Mouse (Mus musculus) heart, embryonic 12.5 days (tissue): Measurements from ENCODE around the gene Lrrc10. TPM values are rescaled to one million over a fixed set of nuclear protein-coding genes. Genes with fewer than 3 reads are reported as not detected.

ENCODE experiments used
- ATAC-seq: fragments of 200-750 bp; cut with Nextera tagmentation; 2 replicates; pipeline ENCODE4 v1.8.0; 2017; ENCODE audit warnings: moderate TSS enrichment, moderate library complexity; ENCODE audit not compliant: insufficient number of reproducible peaks, low FRiP score
- H3K27ac ChIP-seq: fragments of 300-500 bp; sonication (generic); 2 replicates; pipeline ENCODE4 v1.5.1; 2016; ENCODE audit warnings: mild to moderate bottlenecking, moderate library complexity; ENCODE audit not compliant: poor library complexity, severe bottlenecking
- H3K27me3 ChIP-seq: fragments of 300-500 bp; sonication (generic); replicated peaks from 2 replicates; pipeline ENCODE4 v1.6.1; 2016; ENCODE audit warnings: mild to moderate bottlenecking, moderate library complexity
- H3K36me3 ChIP-seq: fragments of 300-500 bp; sonication (generic); 2 replicates; pipeline ENCODE4 v1.6.1; 2016; ENCODE audit warnings: mild to moderate bottlenecking, moderate library complexity
- H3K4me1 ChIP-seq: fragments of 300-500 bp; sonication (generic); replicated peaks from 2 replicates; pipeline ENCODE4 v1.6.1; 2016; ENCODE audit warnings: mild to moderate bottlenecking
- H3K4me2 ChIP-seq: fragments of 300-500 bp; sonication (generic); 2 replicates; pipeline ENCODE4 v1.6.1; 2016; ENCODE audit warnings: mild to moderate bottlenecking, moderate library complexity
- H3K4me3 ChIP-seq: fragments of 300-500 bp; sonication (generic); 2 replicates; pipeline ENCODE4 v1.5.1; 2016; ENCODE audit warnings: mild to moderate bottlenecking
- H3K9ac ChIP-seq: fragments of 300-500 bp; sonication (generic); 2 replicates; pipeline ENCODE4 v1.6.1; 2016; ENCODE audit warnings: mild to moderate bottlenecking, moderate library complexity
- H3K9me3 ChIP-seq: fragments of 300-500 bp; sonication (generic); replicated peaks from 2 replicates; pipeline ENCODE4 v1.6.1; 2016; ENCODE audit warnings: mild to moderate bottlenecking, moderate library complexity
- WGBS: fragments of 180-500 bp; shearing (Covaris S2); methylation state at CpG from one replicate; pipeline ENCODE4 v1.1.7; 2016; 5-methylcytosine and 5-hydroxymethylcytosine counted together
- polyA plus RNA-seq: library from polyadenylated mRNA; unstranded; fragments of >200 nt; fragmentation: Nextera tagmentation; extraction: Ambion mirVana; gene quantifications from 2 replicates; pipeline ENCODE4 v1.2.1, GENCODE M21; 2016

Lrrc10 gene
- polyA plus RNA-seq = 52.9 and 57.4 TPM in 2 replicates

DNA sequence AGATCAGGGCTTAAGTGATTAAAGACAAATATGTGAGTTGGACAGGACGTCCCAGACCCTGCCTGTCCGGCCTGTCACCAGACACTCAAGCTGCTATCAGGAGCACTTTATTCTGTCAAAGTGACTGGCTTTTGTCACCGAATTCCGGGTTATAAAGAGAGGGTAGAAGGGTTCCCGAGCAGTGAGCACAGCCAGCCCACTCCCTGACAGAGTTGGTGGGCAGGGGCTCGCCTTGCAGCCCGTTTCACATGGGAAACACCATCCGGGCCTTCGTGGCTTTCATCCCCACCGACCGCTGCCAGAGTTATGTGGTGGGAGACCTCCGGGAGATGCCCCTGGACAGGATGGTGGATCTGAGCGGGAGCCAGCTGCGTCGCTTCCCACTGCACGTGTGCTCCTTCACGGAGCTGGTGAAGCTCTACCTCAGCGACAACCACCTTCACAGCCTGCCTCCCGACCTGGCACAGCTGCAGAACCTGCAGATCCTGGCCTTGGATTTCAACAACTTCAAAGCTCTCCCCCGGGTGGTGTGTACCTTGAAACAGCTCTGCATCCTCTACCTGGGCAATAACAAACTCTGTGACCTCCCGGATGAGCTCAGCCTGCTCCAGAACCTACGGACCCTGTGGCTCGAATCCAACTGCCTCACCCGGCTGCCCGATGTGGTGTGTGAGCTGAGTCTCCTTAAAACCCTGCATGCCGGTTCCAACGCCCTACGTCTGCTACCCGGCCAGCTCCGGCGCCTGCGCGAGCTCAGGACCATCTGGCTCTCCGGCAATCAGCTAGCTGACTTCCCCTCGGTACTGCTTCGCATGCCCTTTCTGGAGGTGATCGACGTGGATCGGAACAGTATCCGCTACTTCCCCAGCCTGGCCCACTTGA is at the start of gene Lrrc10:
Gene Lrrc10 (plus strand): TSS at position 167 of the 882 bp plus-strand sequence.
- Histone ChIP-seq H3K27me3 (no peaks in the 10 kb centered on the region), H3K4me3 (peak within 1 kb of the TSS; percentile 63), H3K36me3 (peaks cover 19% of the 10 kb centered on the region), H3K4me2 (peak within 1 kb of the TSS; percentile 62), H3K9me3 (no peaks in the 10 kb centered on the region), H3K4me1 (peaks cover 45% of the 10 kb centered on the region), H3K27ac (peak within 1 kb of the TSS; percentile 92), H3K9ac (peak within 1 kb of the TSS; percentile 86)
- peak; percentile 58 for ATAC-seq
- WGBS = 21% methylated on average over 40 of the region's 40 CpGs

DNA sequence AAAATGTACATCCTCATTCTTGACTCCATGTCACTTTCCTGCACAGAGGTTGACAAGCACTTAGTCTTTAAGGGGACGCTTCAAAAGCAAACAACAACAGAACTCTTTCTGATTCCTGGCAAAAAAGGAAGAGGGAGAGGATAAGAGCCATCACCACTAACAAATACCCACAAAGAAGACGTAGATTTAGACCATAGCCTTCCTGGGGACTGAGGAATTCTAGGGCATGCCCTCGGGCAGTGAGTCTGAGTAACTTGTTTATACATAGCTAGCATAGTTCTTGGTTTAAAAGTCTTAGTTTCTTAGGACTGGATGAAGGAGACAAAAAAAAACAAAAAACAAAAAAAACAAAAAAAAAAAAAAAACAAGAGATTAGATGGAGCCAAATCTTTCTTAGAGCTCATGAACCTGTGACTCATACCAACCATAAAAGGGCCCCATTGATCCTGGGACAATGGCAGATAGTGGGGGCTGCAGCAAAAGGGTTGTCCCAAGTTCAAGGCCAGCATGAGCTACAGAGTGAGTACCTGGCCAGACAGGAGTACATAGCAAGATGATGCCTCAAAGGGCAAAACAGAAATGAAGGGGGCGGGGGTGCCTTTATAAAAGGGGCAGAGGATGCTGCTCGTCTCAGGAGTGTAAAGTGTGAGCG is 49.4 kb upstream of the Lrrc10 start:
- H3K4me2 ChIP-seq = 0 out of 2 replicates have a peak overlapping the region, but pooled peaks have one; percentile 15
- H3K27me3 ChIP-seq = no peaks in the 10 kb centered on the region
- peak overlapping the region; percentile 34 for H3K27ac ChIP-seq
- no peak overlapping the region for H3K9ac ChIP-seq
- ATAC-seq = 0 out of 2 replicates have a peak, but pooled peaks have one; percentile 51
- no peak overlapping the region for H3K4me3 ChIP-seq
- peaks cover 28% of the 10 kb centered on the region for H3K4me1 ChIP-seq
- H3K36me3 ChIP-seq = no peaks in the 10 kb centered on the region
- no peaks in the 10 kb centered on the region for H3K9me3 ChIP-seq
- 66% methylated on average over 6 of the region's 6 CpGs for WGBS

GRCm38 (mm10) chr10:116996236-116996600 is 48.9 kb upstream of the Lrrc10 start:
- Histone ChIP-seq H3K36me3 (no peaks in the 10 kb centered on the region), H3K9ac (no peak overlapping the region), H3K4me2 (0 out of 2 replicates have a peak overlapping the region, but pooled peaks have one; percentile 15), H3K9me3 (no peaks in the 10 kb centered on the region), H3K27me3 (no peaks in the 10 kb centered on the region), H3K4me3 (no peak overlapping the region), H3K4me1 (peaks cover 33% of the 10 kb centered on the region), H3K27ac (peak overlapping the region; percentile 34)
- ATAC-seq = peak; percentile 76
- WGBS = 36% methylated on average over 6 of the region's 6 CpGs

DNA sequence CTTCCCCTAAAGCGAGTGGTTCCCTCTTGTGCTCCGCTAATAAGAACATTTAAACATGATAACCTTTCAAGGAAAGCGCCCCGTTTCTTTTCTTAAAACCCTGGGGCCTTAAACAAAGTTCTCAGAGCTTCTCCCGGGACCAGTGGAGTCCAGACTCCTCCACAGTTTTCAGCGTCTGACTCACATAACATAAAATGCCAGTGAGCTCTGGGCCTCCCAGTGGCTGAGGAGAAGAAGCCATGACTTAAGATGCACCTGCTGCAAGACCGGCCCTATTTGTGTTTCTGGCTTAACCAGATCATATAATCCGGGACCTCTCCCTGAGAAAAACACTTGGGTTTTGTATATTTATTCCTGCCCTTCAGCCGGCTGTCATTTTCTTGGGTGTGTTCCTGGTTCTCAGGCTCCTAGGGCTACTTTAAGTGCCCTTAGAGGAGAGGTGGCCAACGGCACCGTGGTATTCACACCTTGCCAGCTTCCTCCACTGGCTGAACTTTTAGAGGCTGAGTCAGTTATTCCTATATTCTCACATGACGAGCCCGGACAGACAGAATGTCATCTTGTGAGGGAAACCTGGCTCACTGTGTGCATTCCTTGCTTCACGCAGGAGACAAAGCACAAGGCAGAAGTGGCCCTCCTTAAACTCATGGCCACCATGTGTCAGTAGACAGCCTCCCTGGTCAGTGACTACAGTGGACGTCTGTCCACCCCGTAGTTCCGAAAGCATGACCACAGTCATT is 46.3 kb upstream of the Lrrc10 start:
- no peaks in the 10 kb centered on the region for H3K27me3 ChIP-seq
- H3K4me1 ChIP-seq = peaks cover 33% of the 10 kb centered on the region
- WGBS = 70% methylated on average over 17 of the region's 17 CpGs

GRCm38 (mm10) chr10:117000975-117001374 is 44.2 kb upstream of the Lrrc10 start:
- H3K27ac ChIP-seq = no peak overlapping the region
- H3K36me3 ChIP-seq = no peaks in the 10 kb centered on the region
- H3K4me2 ChIP-seq = peak overlapping the region; percentile 27
- WGBS = 45% methylated on average over 12 of the region's 12 CpGs
- no peak overlapping the region for H3K4me3 ChIP-seq
- H3K4me1 ChIP-seq = peaks cover 29% of the 10 kb centered on the region
- no peaks in the 10 kb centered on the region for H3K27me3 ChIP-seq
- no peak for ATAC-seq
- H3K9me3 ChIP-seq = no peaks in the 10 kb centered on the region
- H3K9ac ChIP-seq = no peak overlapping the region

More for the DNA sequence above, 46.3 kb upstream of the Lrrc10 start:
- no peak overlapping the region for H3K4me3 ChIP-seq
- H3K4me2 ChIP-seq = no peak overlapping the region
- H3K36me3 ChIP-seq = no peaks in the 10 kb centered on the region
- H3K27ac ChIP-seq = no peak overlapping the region
- H3K9ac ChIP-seq = no peak overlapping the region
- ATAC-seq = no peak
- no peaks in the 10 kb centered on the region for H3K9me3 ChIP-seq

DNA sequence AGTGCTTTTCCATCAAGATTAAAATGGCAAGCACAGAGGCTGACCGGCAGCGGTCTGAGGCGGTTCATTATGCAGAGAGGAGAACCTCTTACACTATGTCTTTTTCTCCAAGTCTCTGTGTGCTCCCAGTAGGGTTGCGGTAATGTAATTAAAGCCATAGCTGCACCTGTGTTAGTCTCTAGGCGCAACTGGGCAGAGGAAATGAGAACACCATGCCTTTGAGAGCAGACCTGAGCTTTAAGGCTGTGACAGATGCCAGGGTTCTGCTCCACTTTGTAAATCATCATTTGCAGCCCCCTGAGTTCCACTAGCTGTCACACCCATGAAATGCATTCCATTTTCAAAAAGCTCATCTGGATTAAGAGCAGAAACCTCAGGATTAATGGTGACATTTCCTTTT is 40.4 kb upstream of the Lrrc10 start:
- no peak overlapping the region for H3K4me2 ChIP-seq
- H3K27ac ChIP-seq = no peak overlapping the region
- no peak overlapping the region for H3K4me3 ChIP-seq
- H3K4me1 ChIP-seq = peaks cover 33% of the 10 kb centered on the region
- WGBS = 78% methylated on average over 5 of the region's 5 CpGs
- no peak for ATAC-seq
- H3K36me3 ChIP-seq = no peaks in the 10 kb centered on the region
- H3K9ac ChIP-seq = no peak overlapping the region
- no peaks in the 10 kb centered on the region for H3K9me3 ChIP-seq
- no peaks in the 10 kb centered on the region for H3K27me3 ChIP-seq

GRCm38 (mm10) chr10:117005707-117006464 is 39.3 kb upstream of the Lrrc10 start:
- H3K4me3 ChIP-seq = no peak overlapping the region
- 61% methylated on average over 12 of the region's 12 CpGs for WGBS

DNA sequence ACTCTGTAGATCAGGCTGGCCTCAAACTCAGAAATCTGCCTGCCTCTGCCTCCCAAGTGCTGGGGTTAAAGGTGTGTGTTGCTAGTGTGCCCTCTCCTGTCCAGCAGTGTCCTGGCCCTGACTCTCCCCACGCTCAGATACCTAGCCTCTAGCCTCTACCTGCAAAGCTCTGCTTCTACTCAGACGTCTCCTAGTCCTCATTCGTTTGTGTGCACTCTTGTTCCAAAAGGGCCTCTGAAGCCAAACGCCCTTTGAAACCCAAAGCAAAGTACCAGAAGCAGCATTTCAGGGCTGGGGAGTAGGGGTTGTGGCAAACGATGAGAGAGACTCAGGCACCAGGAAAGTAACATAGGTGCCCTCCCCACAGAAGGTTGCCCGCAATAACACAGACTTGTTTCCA is 35.5 kb upstream of the Lrrc10 start:
- Histone ChIP-seq H3K4me1 (peaks cover 29% of the 10 kb centered on the region), H3K4me2 (no peak overlapping the region), H3K9ac (no peak overlapping the region), H3K9me3 (no peaks in the 10 kb centered on the region), H3K36me3 (no peaks in the 10 kb centered on the region), H3K27ac (no peak overlapping the region), H3K4me3 (no peak overlapping the region), H3K27me3 (no peaks in the 10 kb centered on the region)
- no peak for ATAC-seq
- WGBS = 85% methylated on average over 6 of the region's 6 CpGs

More at GRCm38 (mm10) chr10:117005707-117006464, 39.3 kb upstream of the Lrrc10 start:
- Histone ChIP-seq H3K4me2 (no peak overlapping the region), H3K36me3 (no peaks in the 10 kb centered on the region), H3K27ac (peak overlapping the region; percentile 45; the same call in 1 of the 2 replicates), H3K9me3 (no peaks in the 10 kb centered on the region), H3K9ac (no peak overlapping the region), H3K4me1 (peaks cover 28% of the 10 kb centered on the region), H3K27me3 (no peaks in the 10 kb centered on the region)
- no peak for ATAC-seq

DNA sequence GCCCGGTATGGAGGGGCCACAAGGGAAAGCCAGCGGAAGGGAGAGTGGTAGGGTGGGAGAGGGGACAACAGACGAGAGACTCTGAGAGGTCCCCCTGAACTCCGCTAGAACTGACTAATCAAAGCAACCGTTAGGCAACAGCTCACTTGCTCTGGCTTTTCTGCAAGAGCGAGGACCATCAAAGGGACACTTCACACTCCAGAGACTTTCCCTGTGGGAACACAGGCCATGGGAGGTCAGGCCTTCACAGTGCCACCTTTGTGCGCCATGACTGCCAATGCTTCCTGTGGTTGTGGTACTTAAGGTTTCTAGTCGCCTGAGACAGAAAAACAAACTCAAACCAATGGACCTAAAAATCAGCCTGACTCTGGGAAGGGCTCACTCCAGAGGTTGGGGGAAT is 34.1 kb upstream of the Lrrc10 start:
- H3K4me3 ChIP-seq = no peak overlapping the region
- H3K9ac ChIP-seq = no peak overlapping the region
- no peaks in the 10 kb centered on the region for H3K9me3 ChIP-seq
- H3K27me3 ChIP-seq = no peaks in the 10 kb centered on the region
- peaks cover 26% of the 10 kb centered on the region for H3K4me1 ChIP-seq
- WGBS = 65% methylated on average over 8 of the region's 8 CpGs
- no peak overlapping the region for H3K4me2 ChIP-seq
- no peak for ATAC-seq
- H3K36me3 ChIP-seq = no peaks in the 10 kb centered on the region
- H3K27ac ChIP-seq = no peak overlapping the region

DNA sequence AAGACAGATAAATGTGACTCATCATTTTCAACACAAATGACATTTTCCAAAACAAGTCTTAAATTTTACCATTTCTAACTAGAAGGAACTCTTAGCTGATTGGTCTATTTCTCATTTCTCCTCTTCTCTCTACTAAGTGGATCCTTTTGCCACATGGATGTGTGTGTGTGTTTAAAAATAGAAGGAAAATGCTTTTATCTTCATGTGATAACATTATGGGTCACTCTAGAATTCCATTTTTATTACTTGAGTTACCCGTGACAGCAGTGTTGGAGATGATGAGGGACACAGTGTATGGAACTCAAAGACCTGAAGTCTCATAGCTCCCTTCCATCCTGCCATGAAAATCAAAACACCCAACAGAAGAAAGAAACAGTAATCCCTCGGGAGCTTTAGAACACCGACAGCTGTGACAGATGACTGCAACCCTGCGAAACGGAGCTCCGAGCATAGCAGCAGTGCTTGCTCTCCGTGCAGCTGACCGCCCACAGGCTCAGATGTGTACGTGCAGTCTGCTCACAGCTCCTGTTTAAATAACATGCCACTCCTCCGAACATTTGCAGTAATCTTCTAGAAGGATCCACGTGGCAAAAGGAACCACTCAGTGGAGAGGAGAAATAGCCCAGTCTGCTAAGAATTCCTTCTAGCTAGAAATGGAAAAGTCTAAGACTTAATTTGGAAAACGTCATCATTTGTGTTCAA is 31.3 kb upstream of the Lrrc10 start:
- peaks cover 3% of the 10 kb centered on the region; the same call in 1 of the 2 replicates for H3K9me3 ChIP-seq
- H3K27ac ChIP-seq = peak overlapping the region; percentile 75
- H3K4me2 ChIP-seq = peak overlapping the region; percentile 50
- H3K4me1 ChIP-seq = peaks cover 21% of the 10 kb centered on the region
- WGBS = 16% methylated on average over 12 of the region's 12 CpGs
- no peak overlapping the region for H3K9ac ChIP-seq
- H3K27me3 ChIP-seq = no peaks in the 10 kb centered on the region
- H3K36me3 ChIP-seq = no peaks in the 10 kb centered on the region
- peak; percentile 61; the same call in 1 of the 2 replicates for ATAC-seq
- no peak overlapping the region for H3K4me3 ChIP-seq
